Mouse (Mus musculus) embryonic facial prominence, embryonic 11.5 days (tissue): Measurements from ENCODE around the gene Fem1a. TPM values are rescaled to one million over a fixed set of nuclear protein-coding genes. Genes with fewer than 3 reads are reported as not detected.

Experiments used
- ATAC-seq: fragments of 200-750 bp; cut with Nextera tagmentation; replicated peaks from 2 replicates; pipeline ENCODE4 v1.8.0; 2017; ENCODE audit warnings: low read depth; ENCODE audit not compliant: insufficient number of reproducible peaks, low FRiP score, low TSS enrichment
- DNase-seq: peaks from one replicate; pipeline ENCODE4 v3.0.0-alpha.2; 2015; ENCODE audit warnings: low spot score
- H3K27ac ChIP-seq: fragments of 300-500 bp; sonication (generic); replicated peaks from 2 replicates; pipeline ENCODE4 v1.5.1; 2014; ENCODE audit warnings: mild to moderate bottlenecking, low read depth, low read length, control low read depth
- H3K27me3 ChIP-seq: fragments of 300-500 bp; sonication (generic); 2 replicates; pipeline ENCODE4 v1.6.1; 2014; ENCODE audit warnings: mild to moderate bottlenecking, low read length, moderate library complexity, mixed read lengths; ENCODE audit not compliant: control insufficient read depth, insufficient read depth
- H3K36me3 ChIP-seq: fragments of 300-500 bp; sonication (generic); replicated peaks from 2 replicates; pipeline ENCODE4 v1.6.1; 2014; ENCODE audit warnings: low read depth, mild to moderate bottlenecking, low read length, moderate library complexity, mixed read lengths; ENCODE audit not compliant: control insufficient read depth, insufficient read depth
- H3K4me1 ChIP-seq: fragments of 300-500 bp; sonication (generic); 2 replicates; pipeline ENCODE4 v1.6.1; 2014; ENCODE audit warnings: low read length, mixed read lengths; ENCODE audit not compliant: control insufficient read depth, insufficient read depth
- H3K4me2 ChIP-seq: fragments of 300-500 bp; sonication (generic); 2 replicates; pipeline ENCODE4 v1.6.1; 2014; ENCODE audit warnings: low read depth, mild to moderate bottlenecking, control low read depth, low read length, moderate library complexity
- H3K4me3 ChIP-seq: fragments of 300-500 bp; sonication (generic); 2 replicates; pipeline ENCODE4 v1.5.1; 2014; ENCODE audit warnings: low read depth, low read length, control low read depth
- H3K9ac ChIP-seq: fragments of 300-500 bp; sonication (generic); replicated peaks from 2 replicates; pipeline ENCODE4 v1.6.1; 2014; ENCODE audit warnings: mild to moderate bottlenecking, control low read depth, low read length
- H3K9me3 ChIP-seq: fragments of 300-500 bp; sonication (generic); replicated peaks from 2 replicates; pipeline ENCODE4 v1.6.1; 2016; ENCODE audit warnings: mild to moderate bottlenecking, low read length, inconsistent platforms, mixed read lengths; ENCODE audit not compliant: control insufficient read depth
- WGBS: fragments of 180-500 bp; shearing (Covaris S2); extraction: QIAGEN DNeasy Blood & Tissue Kit; methylation state at CpG from one replicate; pipeline ENCODE4 v1.1.7; 2014; 5-methylcytosine and 5-hydroxymethylcytosine counted together
- polyA plus RNA-seq: library from polyadenylated mRNA; unstranded; fragments of >200 nt; fragmentation: Nextera tagmentation; extraction: Ambion mirVana; gene quantifications from 2 replicates; pipeline ENCODE4 v1.2.1, GENCODE M21; 2014

The Fem1a gene
- polyA plus RNA-seq, 1 experiment from 2014 or later, result 10.1 TPM

DNA sequence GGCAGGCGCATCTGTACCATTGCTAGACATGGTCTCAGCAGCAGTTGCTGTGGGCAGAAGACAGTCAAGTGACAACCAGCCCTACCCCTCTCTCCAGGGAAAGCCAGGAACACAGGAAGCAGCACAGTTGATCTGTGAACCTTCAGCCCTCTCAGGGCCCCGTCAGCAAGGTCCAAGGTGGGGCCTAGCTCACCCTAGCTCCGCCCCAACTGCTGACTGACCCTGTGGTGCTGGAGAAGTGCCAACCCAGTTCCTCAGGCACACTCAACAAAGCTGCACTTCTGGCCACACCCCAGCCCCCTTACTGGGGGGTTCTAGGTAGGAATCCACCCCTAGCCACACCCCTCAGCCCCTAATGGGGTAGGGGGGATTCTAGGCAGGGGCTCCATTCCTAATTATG is 31.2 kb downstream of the Fem1a start:
- Histone ChIP-seq H3K27ac (no peak overlapping the region), H3K4me1 (peaks cover 3% of the 10 kb centered on the region; the same call in 1 of the 2 replicates)

DNA sequence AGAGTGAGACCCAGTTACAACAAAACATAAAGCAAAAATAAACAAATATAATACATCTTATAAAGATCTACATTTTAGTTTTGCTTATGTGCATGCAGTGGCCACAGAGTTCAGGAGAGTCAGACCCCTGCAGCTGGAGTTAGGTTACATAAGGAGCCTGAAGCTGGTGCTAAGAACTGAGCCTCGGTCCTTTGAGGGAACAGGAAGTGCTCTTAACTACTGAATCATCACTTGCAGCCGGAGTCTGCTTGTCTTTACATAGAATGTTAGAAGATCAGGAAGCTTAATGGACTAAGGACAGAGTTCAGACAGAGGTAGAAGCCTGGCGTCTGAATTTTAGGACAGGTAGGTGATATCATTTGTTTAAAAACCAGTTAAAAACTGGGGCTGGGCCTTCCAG is 32.3 kb downstream of the Fem1a start:
- Histone ChIP-seq H3K27ac (peak overlapping the region; percentile 87; the same call in 1 of the 2 replicates), H3K27me3 (no peaks in the 10 kb centered on the region), H3K9me3 (no peaks in the 10 kb centered on the region), H3K4me2 (peak overlapping the region; percentile 81; the same call in 1 of the 2 replicates), H3K4me3 (peak overlapping the region; percentile 52), H3K36me3 (peaks cover 3% of the 10 kb centered on the region), H3K9ac (peak overlapping the region; percentile 70; the same call in 1 of the 2 replicates), H3K4me1 (peaks cover 3% of the 10 kb centered on the region; the same call in 1 of the 2 replicates)
- WGBS, result 33% methylated on average over 3 of the region's 3 CpGs
- ATAC-seq, result no peak
- no peak for DNase-seq

More for the DNA sequence above, 31.2 kb downstream of the Fem1a start:
- DNase-seq (no peak), ATAC-seq (no peak)
- no peaks in the 10 kb centered on the region for H3K9me3 ChIP-seq
- no peak overlapping the region for H3K9ac ChIP-seq
- H3K36me3 ChIP-seq, result peaks cover 3% of the 10 kb centered on the region
- no peak overlapping the region for H3K4me3 ChIP-seq
- no peaks in the 10 kb centered on the region for H3K27me3 ChIP-seq
- 70% methylated on average over 3 of the region's 3 CpGs for WGBS
- H3K4me2 ChIP-seq, result no peak overlapping the region

- peak overlapping the region; percentile 81 for H3K4me2 ChIP-seq
- peak overlapping the region; percentile 52 for H3K4me3 ChIP-seq
- ATAC-seq, result 0 out of 2 replicates have a peak, but pooled peaks have one; percentile 1
- H3K9ac ChIP-seq, result peak overlapping the region; percentile 70
- H3K4me1 ChIP-seq, result peaks cover 3% of the 10 kb centered on the region; the same call in 1 of the 2 replicates
- H3K27me3 ChIP-seq, result no peaks in the 10 kb centered on the region
- peak overlapping the region; percentile 87 for H3K27ac ChIP-seq
- H3K9me3 ChIP-seq, result no peaks in the 10 kb centered on the region
- DNase-seq, result peak; percentile 83
- 2% methylated on average over 23 of the region's 23 CpGs for WGBS
- H3K36me3 ChIP-seq, result no peaks in the 10 kb centered on the region
Observed at GRCm38 (mm10) chr17:56289371-56290331, 33.0 kb downstream of the Fem1a start.

- no peaks in the 10 kb centered on the region for H3K27me3 ChIP-seq
- ATAC-seq, result peak; percentile 77
Observed at GRCm38 (mm10) chr17:56290388-56291170, 34.0 kb downstream of the Fem1a start.

DNA sequence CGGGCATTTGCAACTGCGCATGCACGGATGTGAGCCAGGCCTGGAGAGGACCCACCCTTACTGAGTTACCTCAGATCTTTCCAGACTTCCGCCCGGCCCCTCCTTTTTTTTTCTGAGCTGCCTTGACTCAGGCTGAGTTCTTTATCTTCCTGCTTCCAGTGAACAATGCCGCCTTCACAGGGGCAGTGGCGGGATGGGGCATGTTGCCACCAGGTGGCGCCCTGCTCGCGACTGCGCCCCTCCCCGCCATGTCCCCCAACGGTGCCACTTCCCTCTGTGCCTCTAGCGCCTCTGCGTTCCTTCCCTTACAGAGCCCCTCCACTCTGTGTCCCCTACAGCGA is 34.5 kb downstream of the Fem1a start:
- Histone ChIP-seq H3K9ac (peak overlapping the region; percentile 59), H3K4me2 (peak overlapping the region; percentile 81), H3K4me3 (0 out of 2 replicates have a peak overlapping the region, but pooled peaks have one; percentile 4), H3K36me3 (no peaks in the 10 kb centered on the region), H3K27ac (peak overlapping the region; percentile 87), H3K4me1 (peaks cover 3% of the 10 kb centered on the region; the same call in 1 of the 2 replicates), H3K27me3 (no peaks in the 10 kb centered on the region), H3K9me3 (no peaks in the 10 kb centered on the region)
- ATAC-seq (peak; percentile 81), DNase-seq (peak; percentile 91)
- WGBS, result 1% methylated on average over 16 of the region's 16 CpGs

More at GRCm38 (mm10) chr17:56290388-56291170, 34.0 kb downstream of the Fem1a start:
- Histone ChIP-seq H3K27ac (peak overlapping the region; percentile 87), H3K36me3 (no peaks in the 10 kb centered on the region), H3K4me3 (peak overlapping the region; percentile 52), H3K4me1 (peaks cover 3% of the 10 kb centered on the region; the same call in 1 of the 2 replicates), H3K9me3 (no peaks in the 10 kb centered on the region), H3K9ac (peak overlapping the region; percentile 70), H3K4me2 (peak overlapping the region; percentile 81)
- DNase-seq, result peak; percentile 97
- WGBS, result 3% methylated on average over 17 of the region's 17 CpGs

- ATAC-seq, result no peak
- Histone ChIP-seq H3K36me3 (no peaks in the 10 kb centered on the region), H3K27ac (no peak overlapping the region), H3K9me3 (no peaks in the 10 kb centered on the region), H3K9ac (no peak overlapping the region; the same call in 1 of the 2 replicates), H3K27me3 (no peaks in the 10 kb centered on the region), H3K4me1 (peaks cover 3% of the 10 kb centered on the region; the same call in 1 of the 2 replicates), H3K4me2 (no peak overlapping the region), H3K4me3 (no peak overlapping the region)
- DNase-seq, result no peak
- 67% methylated on average over 7 of the region's 7 CpGs for WGBS
Observed at GRCm38 (mm10) chr17:56291826-56292475, 35.3 kb downstream of the Fem1a start.

GRCm38 (mm10) chr17:56292531-56293222 is 36.1 kb downstream of the Fem1a start, which contains the start of gene Plin3:
Plin3 (minus strand) TSS chr17:56292873.
- no peaks in the 10 kb centered on the region for H3K36me3 ChIP-seq
- no peak within 1 kb of the TSS for H3K4me2 ChIP-seq
- no peak for DNase-seq
- peaks cover 1% of the 10 kb centered on the region; the same call in 1 of the 2 replicates for H3K4me1 ChIP-seq
- H3K9me3 ChIP-seq, result no peaks in the 10 kb centered on the region
- H3K27me3 ChIP-seq, result no peaks in the 10 kb centered on the region
- H3K4me3 ChIP-seq, result no peak within 1 kb of the TSS
- ATAC-seq, result no peak
- H3K27ac ChIP-seq, result no peak within 1 kb of the TSS
- H3K9ac ChIP-seq, result no peak within 1 kb of the TSS; the same call in 1 of the 2 replicates
- WGBS, result 91% methylated on average over 4 of the region's 4 CpGs
